Mouse (Mus musculus) telencephalon, adult 2 months (tissue): ENCODE data around the gene H2al1b.

Experiments used
- DNase-seq: peaks from one replicate; pipeline ENCODE4 v3.0.0-alpha.2; 2011; ENCODE audit warnings: low read depth, low spot score

H2al1b gene

GRCm38 (mm10) chrX:11346756-11347155 lies 44.5 kb downstream of the H2al1b start:
- DNase-seq, result no peak
